Comparison of ENCODE assay signal across 31 mouse cellular contexts in the genomic region with DNA sequence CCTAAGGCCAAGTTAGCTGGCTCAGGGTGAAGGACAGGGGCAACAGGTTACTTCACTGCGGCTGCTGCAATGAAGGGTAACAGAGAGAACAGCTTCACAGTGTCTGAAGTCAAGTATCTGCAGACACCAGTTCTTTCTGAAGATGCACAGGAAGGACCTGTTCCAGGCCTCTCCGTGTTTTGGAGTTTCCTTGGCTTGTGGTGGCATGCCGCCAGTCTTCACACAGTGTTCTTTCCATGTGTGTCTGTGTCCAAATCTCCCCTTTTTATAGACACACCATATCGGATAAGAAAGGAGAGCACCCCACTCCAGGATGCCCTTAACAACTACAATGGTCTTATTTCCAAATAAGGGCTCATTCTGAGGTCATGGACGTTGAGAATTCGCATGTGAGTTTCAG. TPM values are rescaled to one million over a fixed set of nuclear protein-coding genes. Genes with fewer than 3 reads are reported as not detected.
"Had no signal": no experiment of that assay in that cellular context is flagged by ENCODE, and none has a peak within 500 bp of the region (broad histone marks: within the 10 kb centered on the region; RNA-seq: fewer than 3 reads in every experiment).

No protein-coding gene starts in this region.

- H3K27ac ChIP-seq: limb, embryonic 10.5 days; limb, embryonic 12.5 days; limb, embryonic 13.5 days; limb, embryonic 15.5 days; liver, embryonic 12.5 days; liver, embryonic 13.5 days; liver, embryonic 14.5 days; liver, embryonic 15.5 days; lung, embryonic 15.5 days; macrophage; midbrain, embryonic 10.5 days; midbrain, embryonic 12.5 days; midbrain, embryonic 13.5 days; midbrain, embryonic 15.5 days had no signal

- H3K4me3 ChIP-seq: limb, embryonic 10.5 days; limb, embryonic 12.5 days; limb, embryonic 13.5 days; limb, embryonic 15.5 days; liver, embryonic 12.5 days; liver, embryonic 13.5 days; liver, embryonic 15.5 days; lung, embryonic 15.5 days; megakaryocyte, embryonic 14.5 days; midbrain, embryonic 10.5 days; midbrain, embryonic 12.5 days; midbrain, embryonic 13.5 days; midbrain, embryonic 15.5 days; myocyte had no signal

- DNase-seq: left cerebral cortex, postnatal 4 days; liver; liver, embryonic 13.5 days; liver, postnatal 0 days; lung, adult 18-20 months; lung, adult 2 months; lung, embryonic 14.5 days; lung, postnatal 10 days; lung, postnatal 14 days; lung, postnatal 36 days; midbrain, embryonic 14.5 days had no signal

RNA-seq across cellular contexts. Expression of gene Slc4a3, which starts 1.7 kb away (rescaled TPM):
- total RNA-seq: megakaryocyte, adult 5-6 weeks; megakaryocyte-erythroid progenitor cell, adult 5-6 weeks; monocyte, adult 5-6 weeks had no signal

RNA-seq across cellular contexts. Expression of gene Inha, which starts 37.5 kb away (rescaled TPM):
- total RNA-seq: liver, adult 2 months; megakaryocyte progenitor cell, adult 5-6 weeks; megakaryocyte, adult 5-6 weeks; monocyte, adult 5-6 weeks had no signal

RNA-seq across cellular contexts. Expression of gene Obsl1, which starts 38.1 kb away (rescaled TPM):
- total RNA-seq: megakaryocyte, adult 5-6 weeks; monocyte, adult 5-6 weeks had no signal
